Mouse (Mus musculus): ENCODE results near the gene Olfr1179.
"Not testable (repeated sequence)": the region's sequence is repeated elsewhere in the genome, so short reads cannot be mapped to it uniquely, and the experiment has no call there.

Gene Olfr1179

DNA sequence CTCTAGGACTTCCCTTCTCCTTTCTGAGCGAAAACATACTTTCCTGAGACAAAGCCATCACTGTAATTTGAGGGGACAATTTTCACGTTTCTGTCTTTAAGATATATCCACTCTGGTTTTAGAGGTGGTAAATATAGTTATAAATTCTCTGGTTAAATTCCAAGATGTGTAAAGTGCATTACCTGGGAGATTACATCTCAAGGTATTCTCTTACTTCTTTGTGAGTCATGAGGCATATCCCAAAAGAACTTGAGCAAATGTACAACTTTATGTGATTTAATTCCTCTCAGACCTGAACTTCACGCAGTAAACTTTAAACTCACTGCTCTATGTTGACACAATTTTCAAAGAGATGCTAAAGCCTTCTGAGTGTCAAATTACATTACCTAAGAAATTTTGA is at the start of gene Olfr1179:
Olfr1179 (minus strand) TSS at position 101 of the 400 bp plus-strand sequence.
- DNase-seq (ENCODE audit: low spot score) = no peak

DNA sequence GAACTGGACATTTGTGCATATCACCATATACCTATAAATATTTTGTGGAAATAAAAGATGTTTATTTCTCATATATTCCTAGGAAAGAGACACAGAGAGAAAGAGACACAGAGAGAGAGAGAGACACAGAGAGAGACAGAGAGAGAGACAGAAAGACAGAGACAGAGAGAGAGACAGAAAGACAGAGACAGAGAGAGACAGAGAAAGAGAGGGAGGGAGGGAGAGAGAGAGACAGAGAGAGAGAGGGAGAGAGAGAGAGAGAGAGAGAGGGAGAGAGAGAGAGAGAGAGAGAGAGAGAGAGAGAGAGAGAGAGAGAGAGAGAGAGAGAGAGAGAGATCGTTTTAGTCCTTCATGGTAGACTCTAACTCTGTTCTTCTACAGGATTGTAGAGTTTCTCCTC is 48.3 kb upstream of the Olfr1179 start, which contains the start of gene Olfr1183:
Olfr1183 (plus strand) TSS at position 301 of the 400 bp plus-strand sequence.
- not testable (repeated sequence) for DNase-seq (ENCODE audit: low spot score)

DNA sequence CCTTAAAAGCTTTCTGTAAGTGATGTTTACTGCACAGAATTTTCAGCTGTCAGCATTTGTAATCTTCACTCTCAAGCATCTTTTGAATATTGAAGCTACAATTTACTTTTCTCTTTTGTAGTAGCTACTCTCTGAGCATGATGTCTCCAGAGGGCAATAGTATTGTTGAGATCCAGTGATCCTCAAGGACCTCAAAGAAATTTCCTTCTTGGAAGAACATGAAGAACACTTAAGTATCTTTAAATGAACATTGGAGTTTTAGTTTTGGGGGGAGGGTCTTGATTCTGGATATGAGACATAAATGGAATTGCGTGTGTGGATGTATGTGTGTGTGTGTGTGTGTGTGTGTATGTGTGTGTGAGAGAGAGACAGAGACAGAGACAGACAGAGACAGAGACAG is 42.8 kb upstream of the Olfr1179 start, which contains the start of gene Gm13757:
Gm13757 (minus strand) TSS at position 101 of the 400 bp plus-strand sequence.
- DNase-seq (ENCODE audit: low spot score) = no peak

DNA sequence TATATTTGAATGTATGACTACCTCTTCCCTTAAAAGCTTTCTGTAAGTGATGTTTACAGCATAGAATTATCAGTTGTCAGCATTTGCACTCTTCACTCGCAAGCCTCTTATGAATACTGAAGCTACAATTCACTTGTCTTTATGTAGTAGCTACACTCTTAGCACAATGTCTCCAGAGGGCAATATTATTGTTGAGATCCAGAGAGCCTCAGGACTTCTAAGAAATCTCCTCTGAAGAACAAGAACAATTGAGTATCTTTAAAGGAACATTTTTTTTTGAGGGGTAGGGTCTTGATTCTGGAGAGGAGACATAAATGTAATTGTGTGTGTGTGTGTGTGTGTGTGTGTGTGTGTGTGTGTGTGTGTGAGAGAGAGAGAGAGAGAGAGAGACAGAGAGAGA is 19.8 kb upstream of the Olfr1179 start, which contains the start of gene Olfr1181:
Olfr1181 (minus strand) TSS at position 101 of the 400 bp plus-strand sequence.
- no peak for DNase-seq (ENCODE audit: low spot score)

DNA sequence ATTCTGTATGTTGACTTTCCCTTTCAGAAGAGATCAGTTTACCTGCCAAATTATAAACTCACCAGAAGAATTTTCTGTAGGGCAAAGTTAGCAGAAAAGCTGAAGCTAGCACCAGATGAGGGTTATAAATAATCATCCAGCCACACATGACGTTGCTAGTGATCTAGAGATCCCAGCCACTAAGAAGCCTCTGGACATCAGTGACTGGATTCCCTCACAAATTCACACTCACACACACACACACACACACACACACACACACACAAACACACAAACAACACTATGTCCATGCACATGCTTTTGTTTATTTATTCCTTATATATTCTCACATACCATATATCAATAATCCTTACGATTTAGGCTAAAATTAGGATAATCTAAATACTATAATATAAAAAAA is 12.8 kb upstream of the Olfr1179 start, which contains the start of gene Olfr1180:
Olfr1180 (minus strand) TSS at position 101 of the 400 bp plus-strand sequence.
- DNase-seq (ENCODE audit: low spot score) = no peak

DNA sequence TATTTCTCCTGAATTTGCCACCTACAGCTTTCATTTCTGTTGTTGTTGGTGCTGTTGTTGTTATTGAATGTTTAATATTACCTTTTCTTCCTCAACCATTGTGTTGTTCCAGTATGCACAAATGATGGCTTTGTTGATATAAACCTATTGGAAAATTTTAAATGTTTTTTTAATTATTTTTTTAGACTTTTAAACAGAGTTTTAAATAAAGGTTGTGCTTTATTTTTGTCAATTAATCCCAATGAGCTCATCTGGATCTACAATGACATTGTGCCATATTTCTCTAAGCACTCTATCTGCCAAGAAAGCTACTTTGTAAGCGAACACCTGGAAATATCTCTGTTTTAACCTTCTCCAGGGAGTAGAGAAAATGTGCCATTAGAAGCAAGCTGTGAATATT is 19.5 kb downstream of the Olfr1179 start, which contains the start of gene Olfr1178:
Olfr1178 (plus strand) TSS at position 301 of the 400 bp plus-strand sequence.
- no peak for DNase-seq (ENCODE audit: low spot score)

DNA sequence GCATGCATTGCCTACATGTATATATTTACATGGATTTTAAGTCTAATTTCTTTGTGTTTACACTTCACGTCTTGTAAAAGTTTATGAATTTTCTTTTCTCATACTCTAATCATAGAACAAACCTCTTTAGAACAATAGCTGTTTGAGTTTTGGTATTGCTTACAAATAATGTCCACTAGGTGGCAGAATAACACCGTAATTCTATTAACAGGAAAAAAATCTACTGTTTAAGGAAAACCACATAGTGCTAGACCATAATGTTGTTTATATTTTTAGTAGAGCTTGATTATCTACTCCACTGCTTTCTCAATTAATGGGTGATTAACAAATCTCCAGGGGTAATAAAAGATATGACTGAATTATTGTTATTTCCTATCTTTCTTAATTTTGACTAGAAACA is 49.9 kb downstream of the Olfr1179 start:
- no peak for DNase-seq (ENCODE audit: low spot score)

Measured in left cerebral cortex, adult 11 months (tissue).